Mouse (Mus musculus) lung, adult 2 months (tissue): Measurements from ENCODE around the gene Rictor. TPM values are rescaled to one million over a fixed set of nuclear protein-coding genes. Genes with fewer than 3 reads are reported as not detected.
A peak's percentile ranks its signal among the peaks of the same experiment; 100 is the strongest.

Experiments
- DNase-seq: peaks from one replicate; pipeline ENCODE4 v3.0.0; 2022
- H3K4me1 ChIP-seq: fragments of 200-500 bp; 2 replicates; pipeline ENCODE4 v1.6.1; 2011; ENCODE audit warnings: low read length; ENCODE audit not compliant: control insufficient read depth, insufficient read depth
- H3K4me3 ChIP-seq: fragments of 200-500 bp; replicated peaks from 2 replicates; pipeline ENCODE3; 2011; ENCODE audit warnings: low read depth, mild to moderate bottlenecking, control low read depth, low read length; ENCODE audit errors: extremely low read depth
- CTCF ChIP-seq: fragments of 200-500 bp; IDR thresholded peaks from 2 replicates; pipeline ENCODE4 v1.5.1; 2011; ENCODE audit warnings: mild to moderate bottlenecking, low read length, control low read depth; ENCODE audit not compliant: insufficient read depth
- POLR2A ChIP-seq: fragments of 200-500 bp; IDR thresholded peaks from 2 replicates; pipeline ENCODE4 v1.6.1; 2011; ENCODE audit warnings: low read depth, mild to moderate bottlenecking, control low read depth, low read length, borderline replicate concordance; ENCODE audit errors: extremely low read depth
- WGBS: fragments of 180-500 bp; shearing (Covaris S2); methylation state at CpG from one replicate; pipeline ENCODE4 v1.1.7; 2018; 5-methylcytosine and 5-hydroxymethylcytosine counted together
- polyA plus RNA-seq: library from polyadenylated mRNA; depleted of rRNA; stranded (reverse); fragments of >200 nt; gene quantifications from 2 replicates; pipeline ENCODE4 v1.2.3, GENCODE M21; 2012; rRNA removed

The Rictor gene
- 6.2 and 10.3 TPM in 2 replicates for polyA plus RNA-seq

- peak; percentile 80 for DNase-seq
- TF ChIP-seq CTCF: no peak
- TF ChIP-seq POLR2A: peak; percentile 82; the same call in 1 of the 2 replicates
- Histone ChIP-seq H3K4me3 (peak within 1 kb of the TSS; percentile 78), H3K4me1 (peaks cover 8% of the 10 kb centered on the region)
- 2% methylated on average over 65 of the region's 82 CpGs for WGBS
Measured at GRCm38 (mm10) chr15:6707936-6708525, at the start of gene Rictor. Rictor (plus strand) TSS chr15:6708379.

DNA sequence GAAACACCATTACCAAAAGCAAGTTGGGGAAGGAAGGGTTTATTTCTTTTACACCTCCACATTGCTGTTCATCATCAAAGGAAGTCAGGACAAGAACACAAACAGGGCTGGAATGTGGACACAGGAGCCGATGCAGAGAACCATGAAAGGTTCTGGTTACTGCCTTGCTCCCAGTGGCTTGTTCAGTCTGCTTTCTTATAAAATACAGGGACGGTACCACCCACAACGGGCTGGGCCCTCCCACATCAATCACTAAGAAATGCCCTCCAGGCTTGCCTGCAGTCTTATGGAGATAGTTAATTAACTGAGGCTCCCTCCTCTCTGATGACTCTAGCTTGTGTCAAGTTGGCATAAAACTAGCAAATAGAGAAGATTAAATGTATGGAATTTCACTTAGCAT is 46.2 kb upstream of the Rictor start:
- Histone ChIP-seq H3K4me1 (no peaks in the 10 kb centered on the region), H3K4me3 (no peak overlapping the region)
- 57% methylated on average over 3 of the region's 3 CpGs for WGBS
- TF ChIP-seq CTCF: no peak
- TF ChIP-seq POLR2A: no peak
- DNase-seq: no peak

GRCm38 (mm10) chr15:6663991-6664390 is 44.2 kb upstream of the Rictor start:
- WGBS: 77% methylated on average over 7 of the region's 7 CpGs
- no peaks in the 10 kb centered on the region for H3K4me1 ChIP-seq

DNA sequence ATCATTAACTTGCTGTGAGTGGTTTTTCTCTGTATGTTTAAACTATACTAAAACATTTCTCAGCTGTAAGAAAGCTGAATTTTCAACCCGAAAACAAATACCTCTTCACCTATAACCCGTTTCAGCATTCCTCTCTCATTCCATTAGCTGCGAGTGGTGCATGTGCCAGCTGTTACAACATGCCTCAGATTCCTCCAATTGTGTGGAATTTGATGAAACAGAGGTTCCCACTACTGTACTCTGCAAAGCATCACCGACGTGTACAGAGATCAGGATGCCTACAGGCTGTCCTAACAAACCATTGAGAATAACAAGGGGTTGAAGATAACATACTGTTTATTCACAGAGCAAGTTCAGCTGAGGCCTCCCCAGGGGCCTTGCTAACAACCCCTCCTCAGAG is 42.1 kb upstream of the Rictor start:
- TF ChIP-seq POLR2A (no peak), CTCF (no peak)
- WGBS: 38% methylated on average over 5 of the region's 5 CpGs
- DNase-seq: no peak
- H3K4me1 ChIP-seq: no peaks in the 10 kb centered on the region
- H3K4me3 ChIP-seq: no peak overlapping the region

More at GRCm38 (mm10) chr15:6663991-6664390, 44.2 kb upstream of the Rictor start:
- DNase-seq: no peak
- no peak overlapping the region for H3K4me3 ChIP-seq
- TF ChIP-seq POLR2A: no peak
- no peak for TF ChIP-seq CTCF

GRCm38 (mm10) chr15:6668793-6669437 is 39.3 kb upstream of the Rictor start:
- TF ChIP-seq POLR2A (no peak), CTCF (no peak)
- no peak overlapping the region for H3K4me3 ChIP-seq
- no peaks in the 10 kb centered on the region for H3K4me1 ChIP-seq
- no peak for DNase-seq
- WGBS: 37% methylated on average over 14 of the region's 14 CpGs

GRCm38 (mm10) chr15:6678479-6678878 is 29.7 kb upstream of the Rictor start:
- DNase-seq: no peak
- H3K4me3 ChIP-seq: no peak overlapping the region
- TF ChIP-seq POLR2A (no peak), CTCF (no peak)
- no peaks in the 10 kb centered on the region for H3K4me1 ChIP-seq
- 91% methylated on average over 2 of the region's 2 CpGs for WGBS

- Histone ChIP-seq H3K4me3 (no peak overlapping the region), H3K4me1 (no peaks in the 10 kb centered on the region)
- no peak for DNase-seq
- WGBS: 65% methylated on average over 2 of the region's 2 CpGs
- TF ChIP-seq CTCF (peak; percentile 61), POLR2A (no peak)
Measured at GRCm38 (mm10) chr15:6702164-6702563, 6.0 kb upstream of the Rictor start.

- WGBS: 57% methylated on average over 7 of the region's 7 CpGs
- no peak for TF ChIP-seq CTCF
- TF ChIP-seq POLR2A: no peak
- H3K4me1 ChIP-seq: peaks cover 2% of the 10 kb centered on the region; the same call in 1 of the 2 replicates
- peak overlapping the region; percentile 42 for H3K4me3 ChIP-seq
- DNase-seq: no peak
Measured at GRCm38 (mm10) chr15:6705351-6705901, 2.8 kb upstream of the Rictor start.

- Histone ChIP-seq H3K4me3 (peak overlapping the region; percentile 78), H3K4me1 (peaks cover 7% of the 10 kb centered on the region)
- WGBS: under 1% methylated on average over 43 of the region's 43 CpGs
- TF ChIP-seq POLR2A: no peak
- no peak for TF ChIP-seq CTCF
- peak; percentile 74 for DNase-seq
Measured at GRCm38 (mm10) chr15:6707551-6707935, 636 bp upstream of the Rictor start.

GRCm38 (mm10) chr15:6708526-6709441 is 605 bp downstream of the Rictor start:
- under 1% methylated on average over 85 of the region's 89 CpGs for WGBS
- Histone ChIP-seq H3K4me3 (peak overlapping the region; percentile 78), H3K4me1 (peaks cover 12% of the 10 kb centered on the region)
- TF ChIP-seq POLR2A (no peak), CTCF (no peak)
- peak; percentile 54 for DNase-seq
